Mouse (Mus musculus): ENCODE results near the gene Msh5.
"Not testable (repeated sequence)": the region's sequence is repeated elsewhere in the genome, so short reads cannot be mapped to it uniquely, and the experiment has no call there.

The Msh5 gene

GRCm38 (mm10) chr17:35048932-35049440, 2.4 kb upstream of the Msh5 start:
- no peak for DNase-seq (ENCODE audit: low spot score)

DNA sequence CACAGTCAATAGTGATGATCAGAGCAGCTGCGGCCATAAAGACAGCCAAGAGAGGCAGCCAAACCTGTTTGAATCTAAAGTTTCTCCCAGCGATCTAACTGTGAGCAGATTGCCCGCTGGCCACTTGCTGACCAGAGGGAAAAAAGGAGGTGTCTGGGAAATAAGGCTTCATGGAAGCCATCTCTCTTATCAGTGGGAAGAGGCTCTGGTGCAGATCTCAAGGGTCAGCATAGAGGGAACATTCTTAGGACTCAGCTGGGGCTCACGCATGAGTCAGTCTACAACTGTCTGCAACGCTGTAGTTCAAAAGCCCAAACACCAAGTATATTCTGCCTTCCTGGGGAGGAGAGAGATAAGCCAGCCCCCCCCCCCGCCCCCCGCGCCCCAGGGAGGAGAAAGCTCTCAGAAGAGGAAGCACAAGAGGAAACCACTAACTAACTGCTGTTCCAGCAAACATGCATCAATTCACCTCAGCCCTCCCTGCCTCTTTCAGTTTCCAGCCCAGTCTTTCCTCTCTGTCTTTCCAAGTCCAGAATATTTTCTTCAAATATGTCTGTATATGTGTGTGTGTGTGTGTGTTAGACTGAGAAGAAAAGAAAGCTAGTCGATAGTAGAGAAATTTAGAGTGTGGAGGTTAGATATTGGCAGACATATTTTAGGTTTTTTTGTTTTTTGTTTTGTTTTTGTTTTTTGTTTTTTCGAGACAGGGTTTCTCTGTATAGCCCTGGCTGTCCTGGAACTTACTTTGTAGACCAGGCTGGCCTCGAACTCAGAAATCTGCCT, 1.8 kb upstream of the Msh5 start:
- DNase-seq (ENCODE audit: low spot score), result peak; percentile 45

DNA sequence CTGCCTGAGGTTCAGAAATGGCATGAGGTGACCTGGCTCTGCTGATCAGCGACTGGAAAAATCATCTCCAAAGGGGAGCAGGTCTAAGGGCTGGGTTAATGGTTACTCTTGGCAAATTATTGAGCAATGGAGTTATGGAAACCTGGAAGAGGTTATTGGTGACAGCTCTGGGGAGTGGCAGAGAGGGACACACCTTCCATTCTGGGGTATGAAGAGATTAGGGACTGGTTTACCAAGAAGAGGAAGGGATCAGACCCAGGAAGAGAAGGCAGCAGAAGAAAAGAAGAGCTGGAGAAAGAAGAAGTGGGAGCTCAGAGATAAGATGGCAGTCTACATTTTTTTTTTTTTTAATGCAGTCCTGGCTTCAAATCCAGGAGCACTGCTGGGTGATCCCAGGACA, 1.1 kb upstream of the Msh5 start:
- DNase-seq (ENCODE audit: low spot score), result peak; percentile 49

DNA sequence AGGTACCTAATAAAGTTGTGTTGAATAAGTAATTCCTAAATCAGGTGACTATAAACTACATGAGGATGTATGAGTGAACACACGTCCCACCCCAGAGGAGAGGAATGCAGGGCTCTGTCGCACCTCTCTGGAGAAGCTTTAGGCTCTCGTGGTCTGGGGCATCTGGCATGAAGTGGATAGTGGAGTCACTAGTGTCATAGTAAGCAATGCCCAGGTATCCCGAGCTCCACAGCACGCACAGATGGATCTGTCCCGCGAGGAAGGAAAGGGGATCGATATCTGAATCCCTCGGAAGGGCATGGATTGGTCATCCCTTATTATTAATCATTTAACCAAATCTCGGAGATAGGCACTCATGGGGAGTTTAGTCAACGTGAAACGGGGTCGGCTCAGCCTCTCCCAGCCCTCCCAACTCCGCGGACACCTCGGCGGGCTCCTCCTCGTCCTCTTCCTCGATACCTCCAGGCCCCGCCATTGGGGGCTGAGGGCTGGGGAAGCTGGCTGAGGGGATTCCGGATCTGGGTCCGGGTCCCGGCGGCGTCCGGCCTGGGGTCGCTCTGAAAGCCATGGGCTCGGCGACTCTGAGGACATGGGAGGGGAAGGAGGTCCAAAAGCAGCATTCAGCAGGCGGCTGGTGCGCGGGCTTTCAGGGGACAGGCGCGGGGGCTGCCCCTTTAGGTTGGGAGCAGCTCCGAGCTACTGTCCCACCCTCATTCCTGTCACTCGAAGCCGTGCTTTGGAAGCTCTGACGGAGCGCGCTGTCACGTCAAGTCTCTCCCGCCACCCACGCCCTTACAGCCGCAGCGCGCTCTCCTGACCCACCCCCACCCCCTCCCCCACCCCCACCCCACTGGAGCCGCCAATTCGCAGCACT, 501 bp downstream of the Msh5 start:
- no peak for DNase-seq (ENCODE audit: low spot score)

- DNase-seq (ENCODE audit: low spot score), result peak; percentile 83
These were observed 1.4 kb downstream of the Msh5 start for GRCm38 (mm10) chr17:35044904-35045806.

- DNase-seq (ENCODE audit: low spot score), result no peak
These were observed 2.8 kb downstream of the Msh5 start for GRCm38 (mm10) chr17:35043794-35044193.

GRCm38 (mm10) chr17:35039121-35039873, 7.2 kb downstream of the Msh5 start:
- DNase-seq (ENCODE audit: low spot score), result no peak

DNA sequence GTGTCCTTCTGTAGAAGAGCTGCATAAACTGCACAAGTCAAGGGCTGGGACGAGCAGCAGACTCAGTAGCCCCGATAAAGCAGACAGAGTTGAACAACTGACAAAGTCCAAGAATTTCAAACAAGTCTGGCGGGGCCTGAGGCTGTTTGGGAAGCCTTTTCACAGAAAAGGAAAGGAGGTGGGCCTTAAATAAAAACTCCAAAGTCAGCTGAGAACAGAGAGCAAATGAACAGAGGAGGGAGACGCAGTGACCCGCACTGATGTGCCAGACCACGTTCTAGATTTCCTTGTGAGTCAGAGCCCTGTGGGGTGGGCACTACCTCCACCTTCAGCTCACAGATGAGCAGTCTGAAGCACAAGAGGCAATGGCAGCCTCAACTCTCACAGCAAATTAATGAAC, 11.6 kb downstream of the Msh5 start:
- no peak for DNase-seq (ENCODE audit: low spot score)

GRCm38 (mm10) chr17:35033703-35034102, 12.8 kb downstream of the Msh5 start:
- DNase-seq (ENCODE audit: low spot score), result not testable (repeated sequence)

DNA sequence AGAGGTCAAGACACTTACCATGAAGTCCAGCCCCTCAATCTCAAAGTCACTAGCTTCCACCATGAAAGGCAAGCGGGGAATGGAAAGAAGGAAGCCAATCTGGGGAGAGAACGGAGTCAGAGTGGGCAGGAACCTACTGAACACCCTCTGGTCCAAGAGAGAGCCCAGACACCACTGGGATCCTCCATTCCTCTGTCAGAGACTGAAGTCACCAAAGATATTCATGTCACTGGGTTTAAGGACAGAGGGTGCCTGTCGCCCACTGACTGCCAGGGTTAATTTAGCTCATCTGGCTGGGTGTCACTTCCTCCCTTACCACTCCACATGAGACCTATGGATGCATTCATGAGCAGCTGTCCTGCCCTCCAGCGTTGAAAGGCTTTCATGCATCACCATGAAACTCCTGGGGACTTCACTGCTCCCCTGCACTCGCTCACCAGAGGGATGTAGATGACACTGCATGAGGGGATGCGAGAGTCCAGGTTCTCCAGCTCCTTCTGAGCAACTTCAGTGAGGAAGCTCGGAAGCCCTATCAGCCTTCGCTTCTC, 14.1 kb downstream of the Msh5 start:
- no peak for DNase-seq (ENCODE audit: low spot score)

GRCm38 (mm10) chr17:35031880-35032279, 14.7 kb downstream of the Msh5 start:
- no peak for DNase-seq (ENCODE audit: low spot score)

- DNase-seq (ENCODE audit: low spot score), result no peak
These were observed 15.3 kb downstream of the Msh5 start for GRCm38 (mm10) chr17:35031272-35031671.

DNA sequence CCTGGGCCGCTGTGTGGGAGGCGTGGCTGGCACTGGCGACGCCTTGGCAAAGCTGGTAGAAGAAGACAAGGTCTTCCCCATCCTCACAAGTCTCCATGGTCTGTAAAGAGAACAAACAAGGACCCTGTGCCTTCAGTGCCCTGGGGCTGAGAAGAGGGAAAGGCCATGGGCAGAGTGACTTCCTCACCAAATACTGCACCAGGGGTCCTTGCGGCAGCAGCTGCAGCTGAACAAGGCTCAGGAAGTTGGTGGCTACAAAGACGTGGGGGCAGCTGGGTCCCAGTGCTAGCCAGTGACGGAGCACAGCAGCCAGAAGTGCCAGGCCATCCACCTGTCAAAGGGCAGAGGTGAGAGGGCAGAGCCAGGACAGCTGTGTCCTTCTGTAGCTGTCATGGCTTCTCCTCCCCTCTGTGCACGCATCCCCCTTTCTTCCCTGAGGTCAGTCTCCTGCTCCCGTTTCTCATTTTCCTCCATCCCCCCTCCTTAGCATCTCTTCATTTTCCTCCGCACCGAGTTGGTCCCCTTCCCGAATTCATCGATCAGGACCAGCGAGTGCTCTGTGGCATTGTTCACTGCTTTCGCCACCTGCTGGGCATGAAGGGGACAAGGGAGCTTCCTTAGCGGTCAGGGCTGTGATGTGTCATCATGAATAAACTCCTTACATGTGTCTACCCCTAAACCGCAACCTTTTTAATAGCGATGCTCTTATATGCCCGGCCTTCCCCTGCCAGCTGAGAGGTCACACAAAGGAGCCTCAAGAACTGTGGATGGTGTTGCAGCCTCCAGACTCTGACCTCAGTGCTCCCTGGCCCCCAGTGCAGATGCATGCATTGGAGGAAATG, 16.6 kb downstream of the Msh5 start:
- no peak for DNase-seq (ENCODE audit: low spot score)

GRCm38 (mm10) chr17:35028315-35028714, 18.2 kb downstream of the Msh5 start:
- DNase-seq (ENCODE audit: low spot score), result no peak

DNA sequence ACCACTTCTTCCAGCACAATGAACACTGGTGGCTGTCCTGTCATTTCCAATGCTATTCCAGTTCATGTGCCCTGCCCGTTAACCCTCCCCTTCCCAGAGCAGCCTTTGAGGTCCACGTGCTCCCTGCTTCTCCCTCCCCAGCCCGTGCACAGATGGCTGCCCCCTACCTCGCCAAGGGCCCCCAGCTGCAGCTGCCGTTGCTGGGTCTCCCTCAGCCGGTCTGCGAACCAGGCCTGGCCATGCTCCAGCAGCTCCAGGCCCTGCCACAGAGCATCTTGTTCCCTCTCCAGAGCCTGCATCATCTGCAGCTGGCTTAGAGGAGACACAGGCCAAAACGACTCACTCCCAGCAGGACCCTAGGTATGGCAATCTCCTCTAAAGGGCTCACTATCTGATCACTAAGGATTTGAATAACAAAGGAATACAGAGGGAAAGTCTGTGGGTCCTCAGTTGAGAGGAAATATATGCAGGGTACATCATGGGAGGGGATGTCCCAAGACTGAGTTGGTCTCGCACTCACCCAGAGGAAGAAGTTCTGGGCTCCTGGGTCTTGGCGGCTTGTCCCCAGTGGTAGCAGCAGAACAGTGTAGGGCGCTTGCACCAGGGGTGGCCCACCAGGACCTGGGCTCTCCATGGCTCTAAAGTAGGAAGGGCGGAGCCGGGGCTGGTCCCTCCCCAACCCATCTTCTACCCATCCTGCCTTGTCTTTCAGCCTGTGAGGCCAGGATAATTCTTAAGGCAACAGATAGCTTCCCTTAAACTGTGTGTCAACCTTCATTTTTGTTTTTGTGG, 19.1 kb downstream of the Msh5 start, which contains the start of gene Sapcd1:
Gene Sapcd1 (minus strand): TSS at position 740 of the 792 bp plus-strand sequence.
- DNase-seq (ENCODE audit: low spot score), result no peak

- DNase-seq (ENCODE audit: low spot score), result no peak
These were observed 20.3 kb downstream of the Msh5 start for GRCm38 (mm10) chr17:35026206-35026605.

DNA sequence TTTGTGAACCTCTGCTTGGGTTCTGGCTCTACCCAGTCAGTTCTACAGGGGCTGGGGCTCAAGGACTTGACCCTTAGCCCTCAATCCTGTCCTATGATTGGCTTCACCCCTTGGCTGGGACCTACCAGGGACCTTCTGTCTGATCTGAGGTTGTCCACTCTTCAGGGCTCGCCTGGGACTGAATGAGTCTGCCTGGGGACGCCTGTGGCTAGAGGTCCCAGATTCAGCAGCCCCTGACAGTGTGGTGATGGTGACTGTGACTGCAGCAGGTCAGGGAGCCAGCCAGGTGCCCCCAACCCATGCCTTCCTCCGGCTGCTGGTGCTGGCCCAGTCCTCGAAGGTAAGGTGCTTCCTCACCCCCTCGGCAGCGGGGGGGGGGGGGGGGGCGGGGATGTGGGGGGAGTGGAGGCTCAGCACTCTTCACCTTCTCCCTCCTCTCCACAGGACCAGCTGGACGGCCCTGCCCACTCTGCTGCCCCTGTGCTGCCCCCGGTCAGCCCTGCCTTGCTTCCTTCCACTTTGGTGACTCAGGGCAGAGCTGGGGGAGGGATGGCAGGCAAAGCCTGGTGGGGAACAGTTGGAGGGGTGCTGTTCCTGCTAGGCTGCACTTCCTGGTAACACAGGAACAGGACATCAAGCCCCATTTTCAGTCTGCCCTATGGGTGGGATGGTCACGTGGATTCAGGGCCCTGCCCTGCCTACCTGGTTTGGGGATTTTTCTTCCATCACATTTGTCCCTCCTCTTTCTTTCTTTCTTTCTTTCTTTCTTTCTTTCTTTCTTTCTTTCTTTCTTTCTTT, 21.7 kb downstream of the Msh5 start:
- DNase-seq (ENCODE audit: low spot score), result no peak

GRCm38 (mm10) chr17:35024261-35024660, 22.3 kb downstream of the Msh5 start:
- no peak for DNase-seq (ENCODE audit: low spot score)

All from c-Kit-positive CD71-positive TER-119-positive erythroid progenitor cells, embryonic 14.5 days (primary cell).